Mouse (Mus musculus): ENCODE results near the gene Ttll3.

DNA sequence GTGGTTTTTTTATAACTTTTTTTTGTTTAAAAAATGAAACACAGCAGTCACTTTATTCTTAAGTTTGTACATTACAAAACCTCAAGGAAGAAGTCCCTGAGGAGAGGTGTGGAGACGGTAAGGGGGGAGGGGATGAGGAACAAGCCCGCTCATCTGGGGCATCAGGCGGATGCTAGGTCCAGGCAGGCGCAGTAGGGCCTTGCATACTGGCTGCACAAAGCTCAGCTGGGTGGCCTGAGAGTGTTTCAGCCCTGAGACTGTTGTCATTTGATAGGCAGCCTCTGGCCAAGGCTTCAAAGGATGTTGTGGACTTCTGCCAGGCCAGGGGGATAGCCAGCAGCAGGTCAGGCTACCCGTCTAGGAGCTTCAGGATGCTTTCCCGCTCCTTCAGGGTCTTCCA is 22.4 kb upstream of the Ttll3 start:
- TF ChIP-seq EP300 (IDR thresholded peaks at IDR 0.05; ENCODE audit: low read depth in 1 of 2, low read length in 2 of 2) (no peak), POLR2A (IDR thresholded peaks at IDR 0.05; ENCODE audit: control insufficient read depth in 1 of 2, insufficient read depth in 1 of 2, low read depth in 1 of 2, low read length in 2 of 2, poor library complexity in 1 of 2) (no peak), CHD2 (IDR thresholded peaks at IDR 0.05; ENCODE audit: low read length) (no peak), CTCF (IDR thresholded peaks at IDR 0.05 in 2 of 3, conservative IDR thresholded peaks at IDR 0.05 in 1 of 3; ENCODE audit: control insufficient read depth in 1 of 3, insufficient read depth in 1 of 3, low read depth in 2 of 3, low read length in 3 of 3, poor library complexity in 1 of 3, severe bottlenecking in 1 of 3) (no peak), E2F4 (IDR thresholded peaks at IDR 0.05; ENCODE audit: borderline replicate concordance, low read depth, low read length) (no peak), ZNF384 (IDR thresholded peaks at IDR 0.05; ENCODE audit: low read depth, low read length) (no peak)
